In genomic region chr4:149462305-149462971, GRCm38 (mm10) we compare ENCODE assay signal across 32 mouse cellular contexts. TPM values are rescaled to one million over a fixed set of nuclear protein-coding genes. Genes with fewer than 3 reads are reported as not detected.
DNase-seq lines count a peak whose midpoint lies in the region; ATAC-seq and TF ChIP-seq lines count a peak whose summit lies in the region.
"Had no signal": no experiment of that assay in that cellular context is flagged by ENCODE, and none has a peak within 500 bp of the region (broad histone marks: within the 10 kb centered on the region; RNA-seq: fewer than 3 reads in every experiment).

No protein-coding gene starts in this region.

- no peak for TF ChIP-seq CTCF in heart, adult 2 months (IDR thresholded peaks at IDR 0.05)
- no peak for TF ChIP-seq CTCF in hindbrain, postnatal 0 days (IDR thresholded peaks at IDR 0.05; ENCODE audit: low read depth)

- TF ChIP-seq POLR2A in heart, adult 2 months (IDR thresholded peaks at IDR 0.05; ENCODE audit: insufficient read depth, low read depth, low read length): no peak

- DNase-seq in adrenal gland, adult 2 months: peak; percentile 21
- no peak for DNase-seq in adrenal gland, postnatal 25 days
- no peak for DNase-seq in heart, adult 2 months
- DNase-seq in 416B (ENCODE audit: low read depth): peak; percentile 88
- DNase-seq in right cerebral cortex, postnatal 14 days: no peak
- DNase-seq in hindbrain, postnatal 0 days (ENCODE audit: low spot score): no peak
- DNase-seq: adrenal gland, postnatal 14 days; B cell, adult 2 months; forebrain, postnatal 0 days; gastrocnemius, postnatal 25 days; heart, postnatal 4 days had no signal

- WGBS in heart, adult 2 months: 73% methylated on average over 6 of the region's 6 CpGs
- 75% methylated on average over 6 of the region's 6 CpGs for WGBS in heart, embryonic 12.5 days
- 79% methylated on average over 6 of the region's 6 CpGs for WGBS in hindbrain, postnatal 0 days

- H3K36me3 ChIP-seq in heart, adult 2 months (ENCODE audit: control insufficient read depth, insufficient read depth, low read length): peaks cover 3% of the 10 kb centered on the region; the same call in 1 of the 2 replicates
- peaks cover 3% of the 10 kb centered on the region for H3K36me3 ChIP-seq in heart, embryonic 12.5 days
- H3K36me3 ChIP-seq in hindbrain, postnatal 0 days (ENCODE audit: insufficient read depth, low read length): no peaks in the 10 kb centered on the region
- H3K36me3 ChIP-seq: embryonic facial prominence, embryonic 15.5 days had no signal

- H3K4me3 ChIP-seq in heart, adult 2 months: no peak overlapping the region
- no peak overlapping the region for H3K4me3 ChIP-seq in heart, embryonic 12.5 days
- H3K4me3 ChIP-seq in hindbrain, postnatal 0 days (ENCODE audit: low read length): no peak overlapping the region
- H3K4me3 ChIP-seq: embryonic facial prominence, embryonic 12.5 days; embryonic facial prominence, embryonic 15.5 days had no signal

- no peak for ATAC-seq in heart, embryonic 12.5 days (ENCODE audit: insufficient number of reproducible peaks, low FRiP score)
- peak; percentile 44 for ATAC-seq in megakaryocyte, adult 5-6 weeks (ENCODE audit: poor library complexity, severe bottlenecking)
- ATAC-seq in hindbrain, postnatal 0 days: no peak
- ATAC-seq: forebrain, embryonic 14.5 days; forebrain, postnatal 0 days; intestine, postnatal 0 days; Patski had no signal

- TF ChIP-seq EP300 in heart, adult 2 months (IDR thresholded peaks at IDR 0.05; ENCODE audit: insufficient read depth, low read depth, low read length): no peak

- H3K79me2 ChIP-seq in heart, adult 2 months (replicated peaks; ENCODE audit: control insufficient read depth, insufficient read depth, low read length): no peaks in the 10 kb centered on the region

- no peak overlapping the region for H3K9ac ChIP-seq in heart, adult 2 months (ENCODE audit: low read depth, low read length)
- no peak overlapping the region for H3K9ac ChIP-seq in heart, embryonic 12.5 days
- no peak overlapping the region for H3K9ac ChIP-seq in hindbrain, postnatal 0 days (replicated peaks; ENCODE audit: low read length)
- H3K9ac ChIP-seq: embryonic facial prominence, embryonic 12.5 days; embryonic facial prominence, embryonic 15.5 days; forebrain, postnatal 0 days; hindbrain, embryonic 14.5 days had no signal

- intact Hi-C loops in heart, adult 2 months (cut with DNase I): loop anchor here (2.0 to 10.0 kb wide), 2 partner anchors 22 to 628 kb away; partner anchors contain the start of genes Lzic and Nmnat1

- H3K4me2 ChIP-seq in heart, embryonic 12.5 days: no peak overlapping the region
- H3K4me2 ChIP-seq in hindbrain, postnatal 0 days (ENCODE audit: low read depth, low read length): no peak overlapping the region
- H3K4me2 ChIP-seq: embryonic facial prominence, embryonic 12.5 days; embryonic facial prominence, embryonic 15.5 days; hindbrain, embryonic 14.5 days had no signal

- peaks cover 14% of the 10 kb centered on the region for H3K4me1 ChIP-seq in heart, adult 2 months (ENCODE audit: control insufficient read depth, insufficient read depth, low read length)
- H3K4me1 ChIP-seq in heart, embryonic 12.5 days (replicated peaks): peaks cover 18% of the 10 kb centered on the region
- H3K4me1 ChIP-seq in hindbrain, postnatal 0 days (ENCODE audit: insufficient read depth, low read length): no peaks in the 10 kb centered on the region
- H3K4me1 ChIP-seq: embryonic facial prominence, embryonic 12.5 days had no signal

- no peaks in the 10 kb centered on the region for H3K9me3 ChIP-seq in heart, embryonic 12.5 days (replicated peaks)
- no peaks in the 10 kb centered on the region for H3K9me3 ChIP-seq in hindbrain, postnatal 0 days (ENCODE audit: low read length)
- H3K9me3 ChIP-seq: embryonic facial prominence, embryonic 12.5 days; embryonic facial prominence, embryonic 15.5 days; G1E had no signal

- H3K27me3 ChIP-seq in heart, adult 2 months (ENCODE audit: control insufficient read depth, insufficient read depth, low read length): no peaks in the 10 kb centered on the region
- H3K27me3 ChIP-seq in heart, embryonic 12.5 days (replicated peaks): no peaks in the 10 kb centered on the region
- H3K27me3 ChIP-seq in hindbrain, postnatal 0 days (ENCODE audit: insufficient read depth, low read length): no peaks in the 10 kb centered on the region
- H3K27me3 ChIP-seq: CH12.LX; embryonic facial prominence, embryonic 12.5 days; embryonic facial prominence, embryonic 15.5 days; Patski had no signal

- H3K27ac ChIP-seq in heart, adult 2 months: peak overlapping the region; percentile 28; the same call in 1 of the 2 replicates
- no peak overlapping the region for H3K27ac ChIP-seq in heart, embryonic 12.5 days (ENCODE audit: poor library complexity, severe bottlenecking)
- H3K27ac ChIP-seq in hindbrain, postnatal 0 days: no peak overlapping the region
- H3K27ac ChIP-seq: embryonic facial prominence, embryonic 12.5 days; embryonic facial prominence, embryonic 15.5 days; hindbrain, embryonic 14.5 days had no signal

RNA-seq across cellular contexts. Expression of gene Rbp7, which starts 7.7 kb away (rescaled TPM):
- 10 to 100 TPM; 13.3 to 14.3 TPM for total RNA-seq in adrenal gland, adult 2 months (2021)
- 3.4 and 6.1 TPM in 2 replicates for polyA plus RNA-seq in adrenal gland, adult 2 months (2012; rRNA removed)
- total RNA-seq in adrenal gland, postnatal 25 days (2021): 7.0 and 13.4 TPM in 2 replicates
- total RNA-seq in heart, adult 2 months (2021): 10 to 100 TPM; 56.2 to 61.6 TPM
- 8.7 and 22.9 TPM in 2 replicates for polyA plus RNA-seq in heart, adult 2 months (2012; rRNA removed)
- 2.4 and 3.4 TPM in 2 replicates for polyA plus RNA-seq in heart, embryonic 12.5 days (2016; fragmentation: Nextera tagmentation; extraction: Ambion mirVana)
- total RNA-seq in megakaryocyte, adult 5-6 weeks (2015): not detected in 2 replicates
- total RNA-seq in megakaryocyte, adult 5-6 weeks (2017): not detected in 2 replicates
- total RNA-seq in hindbrain, postnatal 0 days (2014; rRNA removed): not detected in 2 replicates
- 0.34 TPM in 1 of 2 replicates, not detected in the other for polyA plus RNA-seq in hindbrain, postnatal 0 days (2015; fragmentation: Nextera tagmentation; extraction: Ambion mirVana)
- total RNA-seq: CH12.LX; forebrain, postnatal 0 days; G1E had no signal
- polyA plus RNA-seq: brain, embryonic 14.5 days; forebrain, embryonic 11.5 days; forebrain, embryonic 14.5 days; G1E; hindbrain, embryonic 11.5 days; hindbrain, embryonic 14.5 days; Patski had no signal

RNA-seq across cellular contexts. Expression of gene Tmem274, which starts 14.7 kb away (rescaled TPM):
- total RNA-seq in adrenal gland, adult 2 months (2021): not detected
- polyA plus RNA-seq in adrenal gland, adult 2 months (2012; rRNA removed): not detected in 2 replicates
- total RNA-seq in adrenal gland, postnatal 25 days (2021): not detected in 2 replicates
- not detected for total RNA-seq in heart, adult 2 months (2021)
- polyA plus RNA-seq in heart, adult 2 months (2012; rRNA removed): not detected in 2 replicates
- 0.29 and 0.33 TPM in 2 replicates for polyA plus RNA-seq in heart, embryonic 12.5 days (2016; fragmentation: Nextera tagmentation; extraction: Ambion mirVana)
- total RNA-seq in megakaryocyte, adult 5-6 weeks (2015): not detected in 2 replicates
- total RNA-seq in megakaryocyte, adult 5-6 weeks (2017): not detected in 2 replicates
- total RNA-seq in hindbrain, postnatal 0 days (2014; rRNA removed): not detected in 2 replicates
- not detected in 2 replicates for polyA plus RNA-seq in hindbrain, postnatal 0 days (2015; fragmentation: Nextera tagmentation; extraction: Ambion mirVana)
- total RNA-seq: adrenal gland, adult 18-20 months; adrenal gland, postnatal 14 days; CH12.LX; forebrain, postnatal 0 days; G1E; gastrocnemius, adult 8-10 months; gastrocnemius, postnatal 25 days; heart, adult 8-10 months; heart, postnatal 10 days; heart, postnatal 4 days had no signal
- polyA plus RNA-seq: brain, embryonic 14.5 days; forebrain, embryonic 14.5 days; forebrain, postnatal 0 days; G1E; gonadal fat pad, adult 2 months; heart, embryonic 14.5 days; hindbrain, embryonic 11.5 days; hindbrain, embryonic 14.5 days; intestine, embryonic 14.5 days; intestine, postnatal 0 days; kidney, adult 2 months; Patski had no signal

RNA-seq across cellular contexts. Expression of gene Nmnat1, which starts 22.6 kb away (rescaled TPM):
- 10 to 100 TPM; 14.2 to 15.2 TPM for total RNA-seq in adrenal gland, adult 2 months (2021)
- 9.1 and 10.4 TPM in 2 replicates for polyA plus RNA-seq in adrenal gland, adult 2 months (2012; rRNA removed)
- 12.2 and 17.1 TPM in 2 replicates for total RNA-seq in adrenal gland, postnatal 25 days (2021)
- total RNA-seq in heart, adult 2 months (2021): 10 to 100 TPM; 29.4 to 36.1 TPM
- polyA plus RNA-seq in heart, adult 2 months (2012; rRNA removed): 20.6 and 26.2 TPM in 2 replicates
- polyA plus RNA-seq in heart, embryonic 12.5 days (2016; fragmentation: Nextera tagmentation; extraction: Ambion mirVana): 12.0 and 14.0 TPM in 2 replicates
- 4.0 and 5.1 TPM in 2 replicates for total RNA-seq in megakaryocyte, adult 5-6 weeks (2015)
- 3.8 and 6.0 TPM in 2 replicates for total RNA-seq in megakaryocyte, adult 5-6 weeks (2017)
- 8.4 and 9.9 TPM in 2 replicates for total RNA-seq in hindbrain, postnatal 0 days (2014; rRNA removed)
- polyA plus RNA-seq in hindbrain, postnatal 0 days (2015; fragmentation: Nextera tagmentation; extraction: Ambion mirVana): 7.1 and 7.8 TPM in 2 replicates

RNA-seq across cellular contexts. Expression of gene Lzic, which starts 22.6 kb away (rescaled TPM):
- 10 to 100 TPM; 22.3 to 27.7 TPM for total RNA-seq in adrenal gland, adult 2 months (2021)
- polyA plus RNA-seq in adrenal gland, adult 2 months (2012; rRNA removed): 22.6 and 22.9 TPM in 2 replicates
- 25.8 and 26.5 TPM in 2 replicates for total RNA-seq in adrenal gland, postnatal 25 days (2021)
- 10 to 100 TPM; 62.1 to 66.9 TPM for total RNA-seq in heart, adult 2 months (2021)
- polyA plus RNA-seq in heart, adult 2 months (2012; rRNA removed): 20.2 and 23.8 TPM in 2 replicates
- 32.1 and 40.9 TPM in 2 replicates for polyA plus RNA-seq in heart, embryonic 12.5 days (2016; fragmentation: Nextera tagmentation; extraction: Ambion mirVana)
- 17.2 and 19.1 TPM in 2 replicates for total RNA-seq in megakaryocyte, adult 5-6 weeks (2015)
- total RNA-seq in megakaryocyte, adult 5-6 weeks (2017): 22.2 and 53.8 TPM in 2 replicates
- total RNA-seq in hindbrain, postnatal 0 days (2014; rRNA removed): 32.2 and 33.5 TPM in 2 replicates
- 33.5 and 34.8 TPM in 2 replicates for polyA plus RNA-seq in hindbrain, postnatal 0 days (2015; fragmentation: Nextera tagmentation; extraction: Ambion mirVana)

RNA-seq across cellular contexts. Expression of gene Ube4b, which starts 35.9 kb away (rescaled TPM):
- total RNA-seq in adrenal gland, adult 2 months (2021): 10 to 100 TPM; 70.9 to 85.0 TPM
- 84.7 and 105 TPM in 2 replicates for polyA plus RNA-seq in adrenal gland, adult 2 months (2012; rRNA removed)
- total RNA-seq in adrenal gland, postnatal 25 days (2021): 105 and 111 TPM in 2 replicates
- 10 to 100 TPM; 39.6 to 41.6 TPM for total RNA-seq in heart, adult 2 months (2021)
- 37.5 and 40.2 TPM in 2 replicates for polyA plus RNA-seq in heart, adult 2 months (2012; rRNA removed)
- 50.3 and 58.3 TPM in 2 replicates for polyA plus RNA-seq in heart, embryonic 12.5 days (2016; fragmentation: Nextera tagmentation; extraction: Ambion mirVana)
- total RNA-seq in megakaryocyte, adult 5-6 weeks (2015): 31.7 and 41.1 TPM in 2 replicates
- 22.4 and 26.3 TPM in 2 replicates for total RNA-seq in megakaryocyte, adult 5-6 weeks (2017)
- total RNA-seq in hindbrain, postnatal 0 days (2014; rRNA removed): 81.6 and 117 TPM in 2 replicates
- polyA plus RNA-seq in hindbrain, postnatal 0 days (2015; fragmentation: Nextera tagmentation; extraction: Ambion mirVana): 44.3 and 48.1 TPM in 2 replicates

Comparison
In these comparisons a context has a peak if more than half of its experiments do, and no peak if none do; other contexts are left out.
1. DNase-seq: peak in adrenal gland, adult 2 months (single experiment) and 416B (single experiment); none in adrenal gland, postnatal 25 days (single experiment), heart, adult 2 months (0 of 2), right cerebral cortex, postnatal 14 days (single experiment) and hindbrain, postnatal 0 days (single experiment).